Mouse (Mus musculus) CD4-positive, CD25-positive, alpha-beta regulatory T cell, adult 2 months (primary cell): ENCODE data around the gene Srrt.

Source experiments
- DNase-seq: peaks from one replicate; pipeline ENCODE4 v3.0.0-alpha.2; 2012; ENCODE audit warnings: low read depth, low spot score

The Srrt gene

DNA sequence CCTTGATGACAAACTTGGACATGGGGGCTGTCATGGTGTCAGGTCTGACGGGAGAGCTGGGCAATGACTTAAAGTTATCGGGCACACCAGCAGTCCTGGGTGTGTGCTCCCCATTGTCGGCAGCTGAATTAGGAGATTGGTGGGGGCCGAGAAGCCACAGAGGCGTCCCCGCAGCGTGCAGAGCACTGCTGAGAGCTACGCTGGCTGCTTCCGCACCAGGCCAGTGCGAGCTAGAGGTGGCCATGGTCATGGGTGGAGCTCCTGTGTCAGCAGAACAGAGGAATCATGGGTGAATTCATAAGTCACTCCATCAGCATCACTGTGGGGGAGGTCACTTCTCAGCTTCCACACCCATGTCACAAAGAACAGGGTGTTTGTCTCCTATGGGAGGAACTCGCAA lies 42.7 kb downstream of the Srrt start:
- no peak for DNase-seq

DNA sequence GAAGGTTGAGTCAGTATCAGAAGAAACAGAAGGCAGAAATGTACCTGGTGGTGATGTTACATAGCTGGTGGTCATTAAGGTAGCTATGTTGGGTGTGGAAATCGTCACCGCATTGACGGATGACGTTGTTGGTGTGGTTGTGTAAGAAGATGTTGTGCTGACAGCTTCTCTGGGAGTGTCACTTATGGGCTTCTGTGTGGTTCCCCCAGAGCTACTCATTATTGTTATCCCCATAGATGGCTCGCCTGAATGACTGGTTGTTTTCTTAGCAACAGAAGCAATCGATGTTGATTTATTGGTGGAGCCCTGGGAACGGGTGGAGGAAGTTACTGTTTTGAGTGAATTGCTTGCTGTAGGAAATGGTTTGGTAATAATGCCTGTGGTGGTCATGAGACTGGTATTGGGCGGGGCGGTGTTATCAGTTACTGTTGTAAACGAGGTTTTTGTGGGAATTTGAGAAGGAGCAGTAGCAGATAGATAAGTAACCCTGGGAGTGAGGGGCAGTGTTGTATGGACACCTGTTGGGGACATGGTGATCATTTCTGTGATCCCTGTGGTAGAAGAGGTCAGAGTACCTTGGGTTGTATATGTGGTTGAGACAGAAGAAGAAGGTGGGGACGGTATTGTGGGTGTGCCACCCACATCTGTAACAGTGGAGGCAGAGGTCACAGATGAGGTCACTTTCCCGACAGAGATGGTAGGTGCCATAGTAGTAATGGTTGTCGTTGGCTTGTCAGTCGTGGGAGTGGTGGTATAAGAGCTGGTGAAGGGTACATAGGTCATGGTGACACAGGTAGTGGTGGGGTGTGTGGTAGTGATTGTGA lies 43.4 kb downstream of the Srrt start:
- no peak for DNase-seq
